Mouse (Mus musculus): ENCODE results near the gene Fgd3. TPM values are rescaled to one million over a fixed set of nuclear protein-coding genes. Genes with fewer than 3 reads are reported as not detected.
A peak's percentile ranks its signal among the peaks of the same experiment; 100 is the strongest.

The Fgd3 gene
- polyA plus RNA-seq, 1 experiment from 2014 or later, result 0.74 TPM

DNA sequence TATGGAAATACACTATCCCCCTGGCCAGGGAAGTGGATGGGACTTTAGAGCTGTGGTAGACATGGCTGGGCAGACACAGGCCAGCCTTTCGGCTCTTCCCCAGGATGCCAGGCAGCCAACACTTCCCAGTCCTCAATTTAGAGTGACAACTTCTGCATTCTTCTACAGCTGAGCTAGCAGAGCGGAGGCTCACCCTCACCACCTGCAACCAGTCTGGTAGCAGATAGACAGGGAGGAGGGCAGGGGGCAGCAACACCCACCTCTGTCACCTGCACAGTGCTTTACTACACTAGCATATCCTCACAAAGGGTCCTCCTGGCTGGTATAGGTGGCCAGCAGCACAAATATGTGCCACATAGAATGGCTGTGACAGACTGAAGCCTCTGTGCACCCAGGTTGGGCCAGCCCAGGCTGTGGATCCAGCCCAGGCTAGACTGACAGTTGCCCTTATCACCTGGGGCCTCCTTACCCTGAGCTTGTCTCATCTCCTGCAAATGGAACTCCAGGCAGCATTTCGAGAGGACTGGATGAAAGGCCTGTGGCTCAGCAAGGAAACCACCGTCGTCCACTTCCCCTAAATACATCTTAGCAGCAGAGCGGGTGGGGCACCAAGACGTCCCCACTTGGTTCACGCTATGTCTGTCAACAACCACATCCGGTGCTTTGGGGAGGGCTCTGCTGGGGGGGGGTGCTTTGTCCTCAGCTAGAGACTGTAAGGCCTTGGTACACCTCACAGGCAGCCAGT, 77.6 kb downstream of the Fgd3 start:
- H3K27me3 ChIP-seq (ENCODE audit: control insufficient read depth, insufficient read depth, low read length), result peaks cover 13% of the 10 kb centered on the region
- no peaks in the 10 kb centered on the region for H3K9me3 ChIP-seq (ENCODE audit: control insufficient read depth, low read length)
- H3K27ac ChIP-seq (ENCODE audit: low read depth, low read length), result no peak overlapping the region
- no peak overlapping the region for H3K4me2 ChIP-seq
- ATAC-seq (ENCODE audit: low FRiP score), result no peak
- 81% methylated on average over 9 of the region's 9 CpGs for WGBS
- no peaks in the 10 kb centered on the region for H3K36me3 ChIP-seq (ENCODE audit: control insufficient read depth, insufficient read depth, low read length)
- H3K9ac ChIP-seq (ENCODE audit: low read length), result no peak overlapping the region
- H3K4me1 ChIP-seq (ENCODE audit: control insufficient read depth, insufficient read depth, low read length), result no peaks in the 10 kb centered on the region; the same call in 1 of the 2 replicates
- no peak for DNase-seq (ENCODE audit: low spot score, missing footprints)
- no peak overlapping the region for H3K4me3 ChIP-seq (ENCODE audit: low read depth, low read length)

- no peak overlapping the region for H3K27ac ChIP-seq (ENCODE audit: low read depth, low read length)
- no peaks in the 10 kb centered on the region for H3K36me3 ChIP-seq (ENCODE audit: control insufficient read depth, insufficient read depth, low read length)
- peak; percentile 69 for DNase-seq (ENCODE audit: low spot score, missing footprints)
- no peak overlapping the region for H3K9ac ChIP-seq (ENCODE audit: low read length)
- WGBS, result 93% methylated on average over 8 of the region's 8 CpGs
- H3K4me1 ChIP-seq (ENCODE audit: control insufficient read depth, insufficient read depth, low read length), result no peaks in the 10 kb centered on the region
- no peaks in the 10 kb centered on the region for H3K9me3 ChIP-seq (ENCODE audit: control insufficient read depth, low read length)
- no peaks in the 10 kb centered on the region for H3K27me3 ChIP-seq (ENCODE audit: control insufficient read depth, insufficient read depth, low read length)
- no peak overlapping the region for H3K4me3 ChIP-seq (ENCODE audit: low read depth, low read length)
- no peak overlapping the region for H3K4me2 ChIP-seq
- ATAC-seq (ENCODE audit: low FRiP score), result no peak
These were observed 81.4 kb downstream of the Fgd3 start for GRCm38 (mm10) chr13:49238737-49239136.

DNA sequence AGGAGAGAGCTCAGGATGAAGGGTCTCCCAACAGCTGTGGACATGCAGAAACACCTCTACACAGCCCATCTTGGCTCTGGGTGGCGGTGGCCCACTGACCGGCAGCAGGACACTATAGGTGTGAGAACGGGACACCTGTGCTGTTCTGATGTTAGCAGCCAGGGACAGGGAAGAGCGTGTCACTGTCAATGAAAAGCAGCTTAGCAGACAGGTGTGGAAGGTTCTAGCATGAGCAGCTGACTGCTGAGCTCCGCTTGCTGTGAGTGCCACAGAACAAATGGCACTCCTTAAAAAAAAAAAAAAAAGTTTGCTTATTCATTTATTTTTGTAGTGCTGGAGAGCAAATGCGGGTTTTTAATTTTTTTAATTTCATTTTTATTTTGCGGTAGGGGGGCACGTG, 82.5 kb downstream of the Fgd3 start:
- no peak overlapping the region for H3K27ac ChIP-seq (ENCODE audit: low read depth, low read length)
- no peaks in the 10 kb centered on the region for H3K9me3 ChIP-seq (ENCODE audit: control insufficient read depth, low read length)
- ATAC-seq (ENCODE audit: low FRiP score) (no peak), DNase-seq (ENCODE audit: low spot score, missing footprints) (no peak)
- no peak overlapping the region for H3K4me3 ChIP-seq (ENCODE audit: low read depth, low read length)
- H3K27me3 ChIP-seq (ENCODE audit: control insufficient read depth, insufficient read depth, low read length), result no peaks in the 10 kb centered on the region
- H3K4me2 ChIP-seq, result no peak overlapping the region
- H3K36me3 ChIP-seq (ENCODE audit: control insufficient read depth, insufficient read depth, low read length), result no peaks in the 10 kb centered on the region
- 89% methylated on average over 8 of the region's 8 CpGs for WGBS
- H3K4me1 ChIP-seq (ENCODE audit: control insufficient read depth, insufficient read depth, low read length), result no peaks in the 10 kb centered on the region
- no peak overlapping the region for H3K9ac ChIP-seq (ENCODE audit: low read length)

- ATAC-seq (ENCODE audit: low FRiP score), result no peak
- Histone ChIP-seq H3K27me3 (ENCODE audit: control insufficient read depth, insufficient read depth, low read length) (no peaks in the 10 kb centered on the region), H3K36me3 (ENCODE audit: control insufficient read depth, insufficient read depth, low read length) (no peaks in the 10 kb centered on the region), H3K27ac (ENCODE audit: low read depth, low read length) (no peak overlapping the region), H3K4me1 (ENCODE audit: control insufficient read depth, insufficient read depth, low read length) (no peaks in the 10 kb centered on the region), H3K9me3 (ENCODE audit: control insufficient read depth, low read length) (no peaks in the 10 kb centered on the region), H3K4me2 (no peak overlapping the region), H3K4me3 (ENCODE audit: low read depth, low read length) (no peak overlapping the region), H3K9ac (ENCODE audit: low read length) (no peak overlapping the region)
- WGBS, result 90% methylated on average over 4 of the region's 4 CpGs
- no peak for DNase-seq (ENCODE audit: low spot score, missing footprints)
These were observed 85.4 kb downstream of the Fgd3 start for GRCm38 (mm10) chr13:49234711-49235110.

- H3K4me2 ChIP-seq, result no peak overlapping the region
- no peak overlapping the region for H3K27ac ChIP-seq (ENCODE audit: low read depth, low read length)
- H3K9me3 ChIP-seq (ENCODE audit: control insufficient read depth, low read length), result no peaks in the 10 kb centered on the region
- no peaks in the 10 kb centered on the region for H3K4me1 ChIP-seq (ENCODE audit: control insufficient read depth, insufficient read depth, low read length)
- no peak overlapping the region for H3K9ac ChIP-seq (ENCODE audit: low read length)
- 93% methylated on average over 8 of the region's 8 CpGs for WGBS
- H3K27me3 ChIP-seq (ENCODE audit: control insufficient read depth, insufficient read depth, low read length), result no peaks in the 10 kb centered on the region
- ATAC-seq (ENCODE audit: low FRiP score) (no peak), DNase-seq (ENCODE audit: low spot score, missing footprints) (no peak)
- H3K36me3 ChIP-seq (ENCODE audit: control insufficient read depth, insufficient read depth, low read length), result no peaks in the 10 kb centered on the region
- no peak overlapping the region for H3K4me3 ChIP-seq (ENCODE audit: low read depth, low read length)
These were observed 86.1 kb downstream of the Fgd3 start for GRCm38 (mm10) chr13:49233792-49234572.

GRCm38 (mm10) chr13:49225633-49226032, 94.5 kb downstream of the Fgd3 start:
- Histone ChIP-seq H3K4me1 (ENCODE audit: control insufficient read depth, insufficient read depth, low read length) (no peaks in the 10 kb centered on the region), H3K27ac (ENCODE audit: low read depth, low read length) (no peak overlapping the region), H3K4me3 (ENCODE audit: low read depth, low read length) (no peak overlapping the region), H3K36me3 (ENCODE audit: control insufficient read depth, insufficient read depth, low read length) (no peaks in the 10 kb centered on the region), H3K4me2 (no peak overlapping the region), H3K27me3 (ENCODE audit: control insufficient read depth, insufficient read depth, low read length) (no peaks in the 10 kb centered on the region), H3K9me3 (ENCODE audit: control insufficient read depth, low read length) (no peaks in the 10 kb centered on the region), H3K9ac (ENCODE audit: low read length) (no peak overlapping the region)
- 25% methylated on average over 4 of the region's 4 CpGs for WGBS
- DNase-seq (ENCODE audit: low spot score, missing footprints) (peak; percentile 73), ATAC-seq (ENCODE audit: low FRiP score) (no peak)

DNA sequence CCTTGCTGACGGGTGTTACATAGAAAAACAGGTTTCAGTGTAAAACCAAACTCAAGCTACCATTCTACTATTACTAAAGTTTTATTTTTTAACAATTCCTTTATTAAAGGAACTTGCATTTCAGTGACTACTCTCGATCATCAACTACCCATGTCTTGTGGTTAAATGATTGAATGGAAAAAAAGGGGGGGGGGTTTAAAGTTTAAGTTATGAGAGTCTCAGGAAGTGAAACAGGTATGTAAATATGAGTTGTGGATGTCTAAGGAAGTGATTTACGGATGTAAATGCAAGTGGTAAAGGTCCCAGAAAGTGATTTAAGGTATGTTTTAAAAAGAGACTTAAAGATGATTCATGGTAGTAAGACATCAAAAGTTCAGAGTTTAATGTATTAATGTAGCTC, 95.0 kb downstream of the Fgd3 start:
- no peak for DNase-seq (ENCODE audit: low spot score, missing footprints)
- 65% methylated on average over 3 of the region's 3 CpGs for WGBS

DNA sequence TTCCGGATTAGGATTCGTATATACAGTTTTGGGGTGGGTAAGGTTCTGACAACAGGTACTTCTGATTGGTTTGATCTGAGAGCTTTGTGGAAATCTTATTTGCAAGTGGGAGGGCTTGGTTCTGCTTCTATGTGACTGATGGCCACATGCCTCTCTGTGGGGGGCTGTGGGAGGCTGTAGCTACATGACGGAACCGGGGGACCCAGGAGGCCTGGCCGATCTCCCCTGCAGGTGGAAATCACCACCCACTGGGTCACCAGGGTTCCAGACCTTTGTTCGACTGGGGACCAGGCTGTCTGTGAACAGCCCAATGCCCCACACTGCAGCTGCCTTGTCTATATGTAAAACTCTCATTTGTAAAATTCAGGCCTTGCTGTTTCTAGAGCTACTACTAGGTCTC, 95.4 kb downstream of the Fgd3 start:
- H3K4me3 ChIP-seq (ENCODE audit: low read depth, low read length), result no peak overlapping the region

More for the DNA sequence above, 95.0 kb downstream of the Fgd3 start:
- H3K4me2 ChIP-seq, result no peak overlapping the region
- H3K9ac ChIP-seq (ENCODE audit: low read length), result no peak overlapping the region
- no peaks in the 10 kb centered on the region for H3K36me3 ChIP-seq (ENCODE audit: control insufficient read depth, insufficient read depth, low read length)
- H3K27ac ChIP-seq (ENCODE audit: low read depth, low read length), result no peak overlapping the region
- H3K27me3 ChIP-seq (ENCODE audit: control insufficient read depth, insufficient read depth, low read length), result no peaks in the 10 kb centered on the region
- no peaks in the 10 kb centered on the region for H3K9me3 ChIP-seq (ENCODE audit: control insufficient read depth, low read length)
- H3K4me1 ChIP-seq (ENCODE audit: control insufficient read depth, insufficient read depth, low read length), result no peaks in the 10 kb centered on the region
- no peak overlapping the region for H3K4me3 ChIP-seq (ENCODE audit: low read depth, low read length)
- ATAC-seq (ENCODE audit: low FRiP score), result no peak

DNA sequence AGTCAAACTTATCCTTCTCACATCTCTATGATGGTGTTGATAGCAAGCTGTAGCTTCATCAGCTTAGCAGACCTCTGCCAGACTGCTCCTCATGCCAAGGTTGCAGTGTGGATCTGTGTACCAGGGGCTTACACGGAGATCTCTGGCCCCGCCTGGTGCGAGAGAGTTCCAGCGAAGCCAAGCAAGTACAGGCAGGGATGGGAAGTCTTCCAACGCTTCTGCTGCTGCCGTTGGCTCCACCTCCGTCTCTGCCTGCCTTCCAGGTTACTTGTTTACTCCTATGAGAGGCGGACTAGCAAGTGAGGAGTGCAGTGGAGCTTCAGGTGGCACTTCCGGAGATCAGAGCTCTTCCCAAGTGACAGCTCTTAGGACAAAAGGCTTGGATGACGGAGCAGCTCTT, 95.8 kb downstream of the Fgd3 start:
- Histone ChIP-seq H3K27me3 (ENCODE audit: control insufficient read depth, insufficient read depth, low read length) (no peaks in the 10 kb centered on the region), H3K9me3 (ENCODE audit: control insufficient read depth, low read length) (no peaks in the 10 kb centered on the region), H3K4me1 (ENCODE audit: control insufficient read depth, insufficient read depth, low read length) (no peaks in the 10 kb centered on the region), H3K36me3 (ENCODE audit: control insufficient read depth, insufficient read depth, low read length) (no peaks in the 10 kb centered on the region), H3K4me2 (no peak overlapping the region), H3K4me3 (ENCODE audit: low read depth, low read length) (no peak overlapping the region), H3K27ac (ENCODE audit: low read depth, low read length) (no peak overlapping the region), H3K9ac (ENCODE audit: low read length) (no peak overlapping the region)
- no peak for ATAC-seq (ENCODE audit: low FRiP score)
- DNase-seq (ENCODE audit: low spot score, missing footprints), result no peak
- 15% methylated on average over 10 of the region's 10 CpGs for WGBS

More for the DNA sequence above, 95.4 kb downstream of the Fgd3 start:
- H3K4me2 ChIP-seq, result no peak overlapping the region
- H3K27me3 ChIP-seq (ENCODE audit: control insufficient read depth, insufficient read depth, low read length), result no peaks in the 10 kb centered on the region
- H3K9ac ChIP-seq (ENCODE audit: low read length), result no peak overlapping the region
- no peak for ATAC-seq (ENCODE audit: low FRiP score)
- H3K27ac ChIP-seq (ENCODE audit: low read depth, low read length), result no peak overlapping the region
- 21% methylated on average over 6 of the region's 6 CpGs for WGBS
- H3K9me3 ChIP-seq (ENCODE audit: control insufficient read depth, low read length), result no peaks in the 10 kb centered on the region
- DNase-seq (ENCODE audit: low spot score, missing footprints), result no peak
- H3K4me1 ChIP-seq (ENCODE audit: control insufficient read depth, insufficient read depth, low read length), result no peaks in the 10 kb centered on the region
- H3K36me3 ChIP-seq (ENCODE audit: control insufficient read depth, insufficient read depth, low read length), result no peaks in the 10 kb centered on the region
